Mouse (Mus musculus): ENCODE measurements at regions not wholly inside any gene's neighbourhood (a gene's known extent, or its start where the extent isn't known, plus 50 kb on each side); places are given as distances from the start of the nearest gene placed in this dataset.

GRCm38 (mm10) chr12:95563431-95563830 lies 128.6 kb upstream of the Flrt2 start:
- TF ChIP-seq CTCF (IDR thresholded peaks at IDR 0.05; ENCODE audit: borderline replicate concordance, insufficient read depth, low read depth, low read length) (no peak), POLR2A (IDR thresholded peaks at IDR 0.05; ENCODE audit: borderline replicate concordance, insufficient read depth, low read length) (no peak)
